Mouse (Mus musculus): ENCODE measurements around the gene Abcc6. TPM values are rescaled to one million over a fixed set of nuclear protein-coding genes. Genes with fewer than 3 reads are reported as not detected.

Gene Abcc6
- total and polyA plus RNA-seq, 3 experiments: 0.14 TPM; not detected in 2

DNA sequence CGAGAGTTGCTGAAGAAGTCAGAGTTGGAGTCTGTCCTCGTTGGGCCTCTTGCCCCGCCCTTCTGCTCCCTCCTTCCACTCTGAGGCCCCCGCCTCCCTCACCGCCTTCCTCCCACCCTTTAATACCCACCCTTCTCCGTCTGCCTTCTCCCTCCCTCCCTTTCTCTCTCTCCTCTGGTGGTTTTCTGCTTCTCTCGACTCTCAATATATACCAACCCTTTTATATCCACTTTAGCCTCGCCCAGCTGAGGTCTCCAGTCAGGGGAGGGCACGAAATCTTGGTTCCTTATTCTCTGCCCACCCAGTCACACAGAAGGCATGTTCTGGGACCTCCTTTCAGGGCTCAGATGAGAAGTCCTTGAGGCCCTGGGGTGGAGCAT, 108.9 kb downstream of the Abcc6 start, which contains the start of gene Emp3:
Emp3 (minus strand) TSS at position 163 of the 380 bp plus-strand sequence.
- Histone ChIP-seq H3K4me1 (ENCODE audit: control insufficient read depth, insufficient read depth, low read length) (peaks cover 16% of the 10 kb centered on the region), H3K4me3 (peak within 1 kb of the TSS; percentile 45), H3K79me2 (replicated peaks; ENCODE audit: control insufficient read depth, insufficient read depth, low read length) (no peaks in the 10 kb centered on the region), H3K27me3 (ENCODE audit: control insufficient read depth, insufficient read depth, low read length) (no peaks in the 10 kb centered on the region), H3K27ac (peak within 1 kb of the TSS; percentile 94), H3K9ac (ENCODE audit: low read depth, low read length) (peak within 1 kb of the TSS; percentile 48), H3K36me3 (ENCODE audit: control insufficient read depth, insufficient read depth, low read length) (no peaks in the 10 kb centered on the region)
- 27% methylated on average over 9 of the region's 9 CpGs for WGBS
- DNase-seq: peak; percentile 72 to 80
- TF ChIP-seq EP300 (IDR thresholded peaks at IDR 0.05; ENCODE audit: insufficient read depth, low read depth, low read length) (no peak), POLR2A (IDR thresholded peaks at IDR 0.05; ENCODE audit: insufficient read depth, low read depth, low read length) (no peak; the same call in 1 of the 2 replicates), CTCF (IDR thresholded peaks at IDR 0.05) (no peak)
- intact Hi-C loops (cut with DNase I): loop anchor here (5.0 kb wide), 1 partner anchor 204 kb away; the partner anchor contains the start of genes Rpl18 and Sphk2

- DNase-seq: peak; percentile 57 to 68
- H3K36me3 ChIP-seq (ENCODE audit: control insufficient read depth, insufficient read depth, low read length): no peaks in the 10 kb centered on the region
- TF ChIP-seq EP300 (IDR thresholded peaks at IDR 0.05; ENCODE audit: insufficient read depth, low read depth, low read length): no peak
- TF ChIP-seq POLR2A (IDR thresholded peaks at IDR 0.05; ENCODE audit: insufficient read depth, low read depth, low read length): peak; percentile 48; the same call in 1 of the 2 replicates
- intact Hi-C loops (cut with DNase I): loop anchor here (5.0 kb wide), 1 partner anchor 203 kb away; the partner anchor contains the start of genes Rpl18 and Sphk2
- peak overlapping the region; percentile 45 for H3K4me3 ChIP-seq
- WGBS: 20% methylated on average over 9 of the region's 9 CpGs
- H3K4me1 ChIP-seq (ENCODE audit: control insufficient read depth, insufficient read depth, low read length): peaks cover 16% of the 10 kb centered on the region
- no peaks in the 10 kb centered on the region for H3K27me3 ChIP-seq (ENCODE audit: control insufficient read depth, insufficient read depth, low read length)
- H3K27ac ChIP-seq: peak overlapping the region; percentile 94
- peak overlapping the region; percentile 48 for H3K9ac ChIP-seq (ENCODE audit: low read depth, low read length)
- no peaks in the 10 kb centered on the region for H3K79me2 ChIP-seq (replicated peaks; ENCODE audit: control insufficient read depth, insufficient read depth, low read length)
Observed at GRCm38 (mm10) chr7:45920583-45921241, 109.4 kb downstream of the Abcc6 start.

DNA sequence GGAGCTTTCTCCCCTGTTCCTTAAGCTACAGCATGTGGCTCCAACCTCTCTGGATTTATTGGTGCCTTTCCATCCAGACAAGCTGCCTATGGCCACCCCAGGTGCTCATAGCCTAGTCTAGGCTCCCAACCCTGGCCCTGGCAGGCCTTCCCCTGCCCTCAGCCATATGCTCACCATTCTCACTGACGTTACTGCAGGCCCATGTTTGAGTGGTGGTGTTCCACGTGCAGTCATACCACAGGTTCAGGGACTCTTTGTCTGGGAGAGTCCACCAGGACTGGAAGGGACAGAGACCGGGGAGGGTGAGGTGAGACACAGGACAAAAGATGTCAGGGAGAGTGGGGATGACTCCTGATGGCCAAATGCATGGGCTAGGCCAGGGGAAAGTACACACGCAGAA, 110.3 kb downstream of the Abcc6 start:
- WGBS: 58% methylated on average over 4 of the region's 4 CpGs
- H3K27me3 ChIP-seq (ENCODE audit: control insufficient read depth, insufficient read depth, low read length): no peaks in the 10 kb centered on the region
- intact Hi-C loops (cut with DNase I): loop anchor here (5.0 kb wide), 1 partner anchor 202 kb away; the partner anchor contains the start of genes Rpl18 and Sphk2
- peak overlapping the region; percentile 48; the same call in 1 of the 2 replicates for H3K9ac ChIP-seq (ENCODE audit: low read depth, low read length)
- H3K4me3 ChIP-seq: no peak overlapping the region; the same call in 1 of the 2 replicates
- peaks cover 16% of the 10 kb centered on the region for H3K4me1 ChIP-seq (ENCODE audit: control insufficient read depth, insufficient read depth, low read length)
- H3K27ac ChIP-seq: peak overlapping the region; percentile 94
- TF ChIP-seq CTCF (IDR thresholded peaks at IDR 0.05) (no peak), EP300 (IDR thresholded peaks at IDR 0.05; ENCODE audit: insufficient read depth, low read depth, low read length) (no peak), POLR2A (IDR thresholded peaks at IDR 0.05; ENCODE audit: insufficient read depth, low read depth, low read length) (no peak)
- DNase-seq: no peak
- no peaks in the 10 kb centered on the region for H3K36me3 ChIP-seq (ENCODE audit: control insufficient read depth, insufficient read depth, low read length)
- no peaks in the 10 kb centered on the region for H3K79me2 ChIP-seq (replicated peaks; ENCODE audit: control insufficient read depth, insufficient read depth, low read length)

GRCm38 (mm10) chr7:45919083-45919671, 110.9 kb downstream of the Abcc6 start:
- no peak overlapping the region for H3K4me3 ChIP-seq
- no peak for DNase-seq
- 66% methylated on average over 14 of the region's 14 CpGs for WGBS
- no peaks in the 10 kb centered on the region for H3K79me2 ChIP-seq (replicated peaks; ENCODE audit: control insufficient read depth, insufficient read depth, low read length)
- 0 out of 2 replicates have a peak overlapping the region, but pooled peaks have one; percentile 12 for H3K9ac ChIP-seq (ENCODE audit: low read depth, low read length)
- no peaks in the 10 kb centered on the region for H3K36me3 ChIP-seq (ENCODE audit: control insufficient read depth, insufficient read depth, low read length)
- no peak for TF ChIP-seq EP300 (IDR thresholded peaks at IDR 0.05; ENCODE audit: insufficient read depth, low read depth, low read length)
- TF ChIP-seq CTCF (IDR thresholded peaks at IDR 0.05): peak; percentile 67
- H3K4me1 ChIP-seq (ENCODE audit: control insufficient read depth, insufficient read depth, low read length): peaks cover 16% of the 10 kb centered on the region
- no peak overlapping the region; the same call in 1 of the 2 replicates for H3K27ac ChIP-seq
- no peaks in the 10 kb centered on the region for H3K27me3 ChIP-seq (ENCODE audit: control insufficient read depth, insufficient read depth, low read length)
- intact Hi-C loops (cut with DNase I): no loop called here

GRCm38 (mm10) chr7:45917926-45918325, 112.2 kb downstream of the Abcc6 start:
- no peak overlapping the region for H3K27ac ChIP-seq
- WGBS: 89% methylated on average over 15 of the region's 15 CpGs
- H3K79me2 ChIP-seq (replicated peaks; ENCODE audit: control insufficient read depth, insufficient read depth, low read length): no peaks in the 10 kb centered on the region
- H3K36me3 ChIP-seq (ENCODE audit: control insufficient read depth, insufficient read depth, low read length): no peaks in the 10 kb centered on the region
- no peaks in the 10 kb centered on the region for H3K27me3 ChIP-seq (ENCODE audit: control insufficient read depth, insufficient read depth, low read length)
- H3K4me3 ChIP-seq: no peak overlapping the region
- intact Hi-C loops (cut with DNase I): no loop called here
- TF ChIP-seq CTCF (IDR thresholded peaks at IDR 0.05) (no peak), EP300 (IDR thresholded peaks at IDR 0.05; ENCODE audit: insufficient read depth, low read depth, low read length) (no peak), POLR2A (IDR thresholded peaks at IDR 0.05; ENCODE audit: insufficient read depth, low read depth, low read length) (no peak)
- peaks cover 16% of the 10 kb centered on the region for H3K4me1 ChIP-seq (ENCODE audit: control insufficient read depth, insufficient read depth, low read length)
- DNase-seq: no peak
- H3K9ac ChIP-seq (ENCODE audit: low read depth, low read length): no peak overlapping the region

Other genes starting within 250 kb of the Abcc6 start
- under 1 TPM in 1 of 2 experiments, not detected in 1; 0.14 TPM for gene Lmtk3, start 246.6 kb downstream of the Abcc6 start, total RNA-seq (2021)
- 0.18 and 0.67 TPM in 2 replicates for gene Lmtk3, start 246.6 kb downstream of the Abcc6 start, polyA plus RNA-seq (2012; rRNA removed)
- not detected for gene Sult2b1, start 245.6 kb downstream of the Abcc6 start, total RNA-seq (2021)
- 0.08 TPM in 1 of 2 replicates, not detected in the other for gene Sult2b1, start 245.6 kb downstream of the Abcc6 start, polyA plus RNA-seq (2012; rRNA removed)
- 10 to 100 TPM; 59.1 to 61.9 TPM for gene Cyth2, start 215.7 kb downstream of the Abcc6 start, total RNA-seq (2021)
- gene Cyth2, start 215.7 kb downstream of the Abcc6 start, polyA plus RNA-seq (2012; rRNA removed): 27.3 and 33.0 TPM in 2 replicates
- gene Kcnj14, start 205.5 kb downstream of the Abcc6 start, total RNA-seq (2021): under 1 TPM; 0.66 to 0.89 TPM
- gene Kcnj14, start 205.5 kb downstream of the Abcc6 start, polyA plus RNA-seq (2012; rRNA removed): 0.78 and 35.7 TPM in 2 replicates
- 10 to 100 TPM; 11.8 to 13.1 TPM for gene Grwd1, start 199.4 kb downstream of the Abcc6 start, total RNA-seq (2021)
- 9.1 and 9.4 TPM in 2 replicates for gene Grwd1, start 199.4 kb downstream of the Abcc6 start, polyA plus RNA-seq (2012; rRNA removed)
- 100 to 1,000 TPM; 107 to 126 TPM for gene Kdelr1, start 157.5 kb downstream of the Abcc6 start, total RNA-seq (2021)
- gene Kdelr1, start 157.5 kb downstream of the Abcc6 start, polyA plus RNA-seq (2012; rRNA removed): 254 and 344 TPM in 2 replicates
- gene Grin2d, start 151.9 kb downstream of the Abcc6 start, total RNA-seq (2021): under 1 TPM; 0.31 to 0.43 TPM
- gene Grin2d, start 151.9 kb downstream of the Abcc6 start, polyA plus RNA-seq (2012; rRNA removed): 0.56 and 0.92 TPM in 2 replicates
- gene Syngr4, start 133.6 kb downstream of the Abcc6 start, total RNA-seq (2021): not detected
- 0.38 and 0.53 TPM in 2 replicates for gene Syngr4, start 133.6 kb downstream of the Abcc6 start, polyA plus RNA-seq (2012; rRNA removed)
- 100 to 1,000 TPM; 113 to 132 TPM for gene Tmem143, start 133.4 kb downstream of the Abcc6 start, total RNA-seq (2021)
- gene Tmem143, start 133.4 kb downstream of the Abcc6 start, polyA plus RNA-seq (2012; rRNA removed): 205 and 206 TPM in 2 replicates
- 10 to 100 TPM; 24.2 to 29.2 TPM for gene Emp3, start 108.9 kb downstream of the Abcc6 start, total RNA-seq (2021)
- 59.7 and 77.7 TPM in 2 replicates for gene Emp3, start 108.9 kb downstream of the Abcc6 start, polyA plus RNA-seq (2012; rRNA removed)
- 1 to 10 TPM in 1 of 2 experiments, under 1 TPM in 1; 0.94 to 1.0 TPM for gene Ccdc114, start 106.2 kb downstream of the Abcc6 start, total RNA-seq (2021)
- gene Ccdc114, start 106.2 kb downstream of the Abcc6 start, polyA plus RNA-seq (2012; rRNA removed): 1.7 and 2.1 TPM in 2 replicates
- gene Nomo1, start 3.4 kb upstream of the Abcc6 start, total RNA-seq (2021): 10 to 100 TPM; 88.1 to 91.7 TPM
- 49.1 and 65.2 TPM in 2 replicates for gene Nomo1, start 3.4 kb upstream of the Abcc6 start, polyA plus RNA-seq (2012; rRNA removed)
- 100 to 1,000 TPM; 111 to 123 TPM for gene Kcnj11, start 70.5 kb upstream of the Abcc6 start, total RNA-seq (2021)
- gene Kcnj11, start 70.5 kb upstream of the Abcc6 start, polyA plus RNA-seq (2012; rRNA removed): 110 and 182 TPM in 2 replicates
- 10 to 100 TPM; 42.5 to 44.1 TPM for gene Abcc8, start 149.7 kb upstream of the Abcc6 start, total RNA-seq (2021)
- 40.1 and 47.6 TPM in 2 replicates for gene Abcc8, start 149.7 kb upstream of the Abcc6 start, polyA plus RNA-seq (2012; rRNA removed)
- 1 to 10 TPM; 5.1 to 5.5 TPM for gene Ush1c, start 208.2 kb upstream of the Abcc6 start, total RNA-seq (2021)
- gene Ush1c, start 208.2 kb upstream of the Abcc6 start, polyA plus RNA-seq (2012; rRNA removed): 4.0 and 15.5 TPM in 2 replicates
- not detected for gene Otog, start 210.7 kb upstream of the Abcc6 start, total RNA-seq (2021)
- gene Otog, start 210.7 kb upstream of the Abcc6 start, polyA plus RNA-seq (2012; rRNA removed): 0.06 TPM in 1 of 2 replicates, not detected in the other